Mouse (Mus musculus) ES-E14 (cell line): ENCODE data around the gene Mia2.

Experiments used
- MAFK ChIP-seq: IDR thresholded peaks from 2 replicates; pipeline ENCODE4 v1.6.1; 2014; ENCODE audit warnings: mild to moderate bottlenecking, low read depth, low read length, inconsistent platforms; ENCODE audit not compliant: insufficient read depth
- ZNF384 ChIP-seq: IDR thresholded peaks from 2 replicates; pipeline ENCODE4 v1.6.1; 2012; ENCODE audit warnings: low read depth, low read length, inconsistent platforms

GRCm38 (mm10) chr12:59065776-59066175 is 29.8 kb upstream of the Mia2 start:
- TF ChIP-seq ZNF384 (no peak), MAFK (no peak)
